Mouse (Mus musculus) brain, embryonic 14.5 days (tissue): Measurements from ENCODE around the gene Slc37a4.
"Not testable (repeated sequence)": the region's sequence is repeated elsewhere in the genome, so short reads cannot be mapped to it uniquely, and the experiment has no call there.

ENCODE experiments used
- CTCF ChIP-seq: fragments of 200-500 bp; IDR thresholded peaks from 2 replicates; pipeline ENCODE4 v1.5.1; 2012; ENCODE audit warnings: inconsistent platforms, mild to moderate bottlenecking, moderate library complexity, borderline replicate concordance; ENCODE audit not compliant: insufficient read depth, insufficient read length; ENCODE audit errors: extremely low read depth
- POLR2A ChIP-seq: fragments of 200-500 bp; IDR thresholded peaks from 2 replicates; pipeline ENCODE4 v1.6.1; 2012; ENCODE audit warnings: mild to moderate bottlenecking, inconsistent platforms, borderline replicate concordance; ENCODE audit not compliant: poor library complexity, insufficient read depth, insufficient read length, severe bottlenecking; ENCODE audit errors: extremely low read depth

- not testable (repeated sequence) for TF ChIP-seq CTCF, POLR2A
Observed at GRCm38 (mm10) chr9:44408693-44409092, 12.0 kb downstream of the Slc37a4 start.
